Mouse (Mus musculus): ENCODE results near the gene 3110082I17Rik.
A peak's percentile ranks its signal among the peaks of the same experiment; 100 is the strongest.

Gene 3110082I17Rik

GRCm38 (mm10) chr5:139321331-139321730, 139.0 kb downstream of the 3110082I17Rik start:
- no peak for DNase-seq

GRCm38 (mm10) chr5:139320424-139320823, 139.9 kb downstream of the 3110082I17Rik start:
- DNase-seq, result no peak

DNA sequence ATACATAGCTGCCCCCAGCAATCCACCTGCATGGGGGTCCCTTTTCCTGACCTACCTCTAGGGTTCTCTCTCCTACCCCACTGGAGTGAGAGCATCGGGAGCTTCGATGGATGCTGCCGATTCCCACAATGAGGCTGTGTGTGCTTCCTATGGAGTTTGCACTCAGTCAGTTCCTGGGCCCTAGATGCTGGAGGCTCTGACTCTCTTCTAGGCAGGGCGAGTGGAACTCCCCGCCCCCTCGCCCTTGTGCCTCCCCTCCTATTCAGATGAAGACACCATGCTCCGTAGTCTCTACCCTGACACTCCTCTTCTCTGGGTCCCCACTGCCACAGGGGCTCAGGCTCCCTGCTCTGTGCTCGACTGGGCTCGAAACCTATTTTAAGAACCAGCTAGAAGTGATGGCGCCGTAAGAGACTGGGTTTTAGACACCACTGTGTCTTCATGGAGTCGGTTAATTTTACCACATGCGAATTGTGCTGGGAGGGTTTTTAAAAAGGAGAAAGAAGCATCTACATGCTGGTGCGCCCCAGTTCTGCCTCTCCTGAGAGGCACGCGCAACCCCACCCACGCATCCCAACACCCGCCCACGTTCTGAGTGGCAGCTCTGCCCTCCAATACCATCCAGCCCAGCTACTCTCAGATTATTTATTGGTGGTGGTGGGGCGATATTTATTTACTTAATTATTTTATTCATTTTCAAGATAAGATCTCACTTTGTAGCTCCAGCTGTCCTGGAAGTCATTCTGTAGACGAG, 142.4 kb downstream of the 3110082I17Rik start:
- DNase-seq, result no peak

GRCm38 (mm10) chr5:139316982-139317675, 143.2 kb downstream of the 3110082I17Rik start:
- DNase-seq, result peak; percentile 59 to 78

GRCm38 (mm10) chr5:139314941-139315642, 145.2 kb downstream of the 3110082I17Rik start:
- DNase-seq, result peak in 1 of 2 experiments; percentile 38

- no peak for DNase-seq
Observed at GRCm38 (mm10) chr5:139313536-139313935, 146.8 kb downstream of the 3110082I17Rik start.

DNA sequence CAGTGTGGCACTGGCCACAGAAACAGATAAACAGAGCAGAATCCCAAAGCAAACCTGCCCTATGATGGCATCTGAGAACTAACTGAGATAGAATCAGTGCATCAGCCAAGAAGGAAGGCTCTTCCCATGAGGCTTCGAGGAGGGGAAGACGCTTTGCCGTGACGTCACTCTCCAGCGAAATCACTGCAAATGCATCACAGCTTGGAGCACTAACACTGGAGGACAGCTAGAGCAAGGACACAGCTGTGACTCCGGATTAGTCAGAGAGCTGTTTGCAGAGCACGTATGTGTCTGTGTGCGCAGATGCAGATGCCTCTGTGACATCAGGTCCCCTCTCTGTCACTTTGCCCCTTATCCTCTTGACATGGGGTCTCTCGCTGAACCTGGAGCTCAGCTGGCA, 148.5 kb downstream of the 3110082I17Rik start:
- DNase-seq, result no peak

DNA sequence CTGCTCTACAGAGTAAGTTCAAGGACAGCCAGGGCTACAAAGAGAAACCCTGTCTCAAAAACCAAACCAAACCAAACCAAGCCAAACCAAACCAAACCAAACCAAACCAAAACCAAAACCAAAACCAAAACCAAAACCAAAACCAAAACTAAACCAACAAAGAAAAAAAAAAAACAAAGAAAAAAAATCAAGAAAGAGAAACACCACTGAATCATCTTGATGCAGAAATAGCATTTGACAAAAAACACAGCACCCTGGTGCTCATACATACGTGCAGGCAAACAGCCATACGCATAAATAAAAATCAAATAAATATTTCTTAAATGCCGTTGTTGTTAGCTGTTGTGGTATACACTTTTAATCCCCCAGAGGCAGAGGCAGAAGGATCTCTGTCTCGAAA, 149.8 kb downstream of the 3110082I17Rik start:
- no peak for DNase-seq

- no peak for DNase-seq
Observed at GRCm38 (mm10) chr5:139309946-139310345, 150.4 kb downstream of the 3110082I17Rik start.
